Mouse (Mus musculus): Measurements from ENCODE around the gene Wdr25.

- TF ChIP-seq KAT2A (conservative IDR thresholded peaks at IDR 0.05; ENCODE audit: low read depth, low read length) (no peak), EP300 (IDR thresholded peaks at IDR 0.05; ENCODE audit: low read depth in 1 of 2, low read length in 2 of 2) (no peak), ZKSCAN1 (IDR thresholded peaks at IDR 0.05; ENCODE audit: low read depth, low read length) (no peak), POLR2A (IDR thresholded peaks at IDR 0.05; ENCODE audit: control insufficient read depth in 1 of 2, insufficient read depth in 1 of 2, low read depth in 1 of 2, low read length in 2 of 2, poor library complexity in 1 of 2) (no peak), CTCF (IDR thresholded peaks at IDR 0.05 in 2 of 3, conservative IDR thresholded peaks at IDR 0.05 in 1 of 3; ENCODE audit: control insufficient read depth in 1 of 3, insufficient read depth in 1 of 3, low read depth in 2 of 3, low read length in 3 of 3, poor library complexity in 1 of 3, severe bottlenecking in 1 of 3) (no peak), MAX (IDR thresholded peaks at IDR 0.05; ENCODE audit: low read length) (no peak), ZNF384 (IDR thresholded peaks at IDR 0.05; ENCODE audit: low read depth, low read length) (no peak), ZC3H11A (IDR thresholded peaks at IDR 0.05; ENCODE audit: low read depth, low read length) (no peak), USF1 (IDR thresholded peaks at IDR 0.05; ENCODE audit: low read depth, low read length) (no peak), RAD21 (IDR thresholded peaks at IDR 0.05; ENCODE audit: low read depth, low read length) (no peak), TAL1 (IDR thresholded peaks at IDR 0.05; ENCODE audit: low read length) (no peak), GABPA (IDR thresholded peaks at IDR 0.05; ENCODE audit: low read depth, low read length) (no peak), MEF2A (IDR thresholded peaks at IDR 0.05; ENCODE audit: extremely low read depth, insufficient replicate concordance, low read depth, low read length, poor library complexity, severe bottlenecking) (no peak), CHD1 (IDR thresholded peaks at IDR 0.05; ENCODE audit: low read depth, low read length) (no peak)
These were observed 159.8 kb downstream of the Wdr25 start for GRCm38 (mm10) chr12:109053020-109053806.
